Mouse (Mus musculus): ENCODE results near the gene Slc6a8.

The Slc6a8 gene

DNA sequence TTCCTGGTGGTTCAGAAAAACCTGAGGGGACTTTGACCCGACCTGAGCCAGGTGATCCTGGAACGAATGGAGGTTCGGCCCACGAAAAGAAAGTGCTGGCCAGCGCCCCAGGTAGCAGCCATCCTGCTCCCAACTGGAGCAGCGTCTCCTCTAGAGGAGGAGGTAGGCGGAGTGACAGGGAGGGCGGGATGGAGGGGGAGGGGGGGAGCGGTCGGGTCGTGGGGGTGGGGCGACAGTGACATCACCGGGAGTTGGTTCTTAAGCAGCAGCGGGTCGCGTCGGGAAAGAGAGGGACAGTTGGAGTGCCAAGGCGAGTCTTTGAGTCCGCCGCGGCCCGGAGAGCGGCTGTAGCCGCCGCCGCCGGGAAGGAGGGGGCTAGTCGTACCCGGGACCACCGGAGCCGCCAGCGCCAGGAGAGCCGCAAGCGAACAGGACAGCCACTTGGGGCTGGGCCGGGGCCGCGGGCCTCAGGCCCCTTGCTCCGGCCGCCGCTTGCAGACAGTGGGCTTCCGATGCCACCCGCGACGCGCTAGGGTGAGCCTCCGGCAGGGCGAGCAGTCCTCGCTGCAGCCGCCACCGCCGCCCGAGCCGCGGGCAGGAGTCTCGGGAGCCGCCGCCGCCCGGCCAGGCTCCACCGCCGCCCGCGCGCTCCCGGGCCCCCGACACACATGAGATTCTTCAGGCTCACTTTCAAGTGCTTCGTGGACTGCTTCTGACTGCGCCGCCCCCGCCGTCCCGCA is at the start of gene Slc6a8:
Gene Slc6a8 (plus strand): TSS at position 272 of the 740 bp plus-strand sequence.
- peak; percentile 27; the same call in 1 of the 2 replicates for ATAC-seq (ENCODE audit: insufficient number of reproducible peaks, low FRiP score, low TSS enrichment)

DNA sequence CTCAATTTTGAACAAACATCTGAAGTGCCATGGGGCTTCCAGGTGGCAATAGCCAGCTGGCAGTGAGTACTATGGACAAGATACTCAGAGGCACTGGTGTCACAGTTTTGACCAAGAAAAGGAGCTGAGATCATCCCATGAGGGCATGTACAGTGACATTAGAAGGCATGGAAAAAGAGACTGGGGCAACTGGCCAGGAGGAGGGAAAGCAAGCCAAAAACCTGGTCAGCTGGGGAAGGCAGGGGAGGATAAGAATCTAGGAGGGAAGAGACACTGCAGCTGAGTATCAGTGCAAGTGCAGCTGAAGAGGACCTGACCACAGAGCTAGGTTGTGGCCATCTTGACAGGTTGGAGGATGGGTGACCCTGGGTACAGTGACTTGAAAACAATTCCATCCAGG is 46.0 kb upstream of the Slc6a8 start:
- ATAC-seq (ENCODE audit: insufficient number of reproducible peaks, low FRiP score, low TSS enrichment) = no peak

DNA sequence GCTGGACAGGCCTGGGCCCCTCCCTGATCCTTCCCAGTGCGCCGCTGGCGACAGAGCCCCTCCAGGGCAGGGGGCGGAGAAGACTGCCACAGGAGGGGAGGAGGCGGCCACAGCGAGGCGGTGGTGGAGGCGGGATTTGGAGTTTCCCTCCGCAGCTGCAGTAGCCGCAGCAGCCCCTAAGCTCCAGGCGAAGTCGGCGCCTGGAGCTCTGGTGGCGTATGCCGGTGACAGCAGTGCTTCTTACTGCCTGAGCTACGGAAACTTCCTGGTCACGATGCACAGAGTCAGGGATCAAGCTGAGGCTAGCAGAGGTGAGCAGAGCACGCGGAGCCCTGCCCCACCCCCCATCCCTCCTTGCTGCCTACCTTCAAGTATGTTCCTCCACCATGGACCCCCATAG is 37.5 kb upstream of the Slc6a8 start:
- ATAC-seq (ENCODE audit: insufficient number of reproducible peaks, low FRiP score, low TSS enrichment) = no peak

DNA sequence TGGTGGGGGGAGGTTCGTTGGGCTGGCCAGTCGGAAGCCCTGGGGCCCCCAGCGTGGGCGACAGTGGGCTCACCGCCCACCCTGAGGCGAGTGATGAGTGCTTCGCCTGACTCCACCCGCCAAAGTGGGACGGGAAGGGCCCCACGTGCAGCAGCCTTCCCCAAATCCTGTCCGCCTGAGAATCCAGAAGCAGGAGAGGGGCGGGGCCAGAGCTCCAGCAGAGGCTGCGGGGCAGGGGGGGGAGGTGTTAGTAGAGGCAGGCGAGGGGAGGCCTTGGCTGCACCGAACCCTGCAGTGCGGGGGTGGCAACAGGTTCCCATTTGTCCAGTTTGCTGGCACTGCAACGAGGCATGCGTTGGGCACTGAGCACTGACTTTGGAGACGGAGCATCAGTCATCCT is 35.5 kb upstream of the Slc6a8 start:
- no peak for ATAC-seq (ENCODE audit: insufficient number of reproducible peaks, low FRiP score, low TSS enrichment)

DNA sequence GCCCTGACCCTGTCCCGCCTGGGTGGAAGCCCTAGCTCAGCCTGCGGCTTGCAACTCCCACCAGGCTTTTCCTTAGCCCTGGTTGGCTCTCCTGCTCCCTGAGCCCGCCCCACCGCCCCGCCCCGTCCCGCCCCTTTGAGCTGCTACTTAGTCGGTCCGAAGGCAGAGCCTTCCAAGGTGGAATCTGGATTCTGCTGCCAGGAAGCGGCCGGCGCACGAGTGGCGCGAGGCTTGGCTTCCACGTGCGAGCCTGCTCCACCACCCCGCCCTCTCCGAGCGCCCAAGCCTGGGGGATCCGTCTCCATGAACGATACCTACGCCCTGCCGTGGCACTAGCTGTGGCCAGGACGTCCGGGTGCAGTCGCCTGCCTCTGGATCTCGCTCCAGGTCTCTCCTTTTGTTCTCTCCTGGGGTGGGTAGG is 33.7 kb upstream of the Slc6a8 start, which contains the start of gene Dusp9:
Gene Dusp9 (plus strand): TSS at position 165 of the 421 bp plus-strand sequence.
- ATAC-seq (ENCODE audit: insufficient number of reproducible peaks, low FRiP score, low TSS enrichment) = no peak

DNA sequence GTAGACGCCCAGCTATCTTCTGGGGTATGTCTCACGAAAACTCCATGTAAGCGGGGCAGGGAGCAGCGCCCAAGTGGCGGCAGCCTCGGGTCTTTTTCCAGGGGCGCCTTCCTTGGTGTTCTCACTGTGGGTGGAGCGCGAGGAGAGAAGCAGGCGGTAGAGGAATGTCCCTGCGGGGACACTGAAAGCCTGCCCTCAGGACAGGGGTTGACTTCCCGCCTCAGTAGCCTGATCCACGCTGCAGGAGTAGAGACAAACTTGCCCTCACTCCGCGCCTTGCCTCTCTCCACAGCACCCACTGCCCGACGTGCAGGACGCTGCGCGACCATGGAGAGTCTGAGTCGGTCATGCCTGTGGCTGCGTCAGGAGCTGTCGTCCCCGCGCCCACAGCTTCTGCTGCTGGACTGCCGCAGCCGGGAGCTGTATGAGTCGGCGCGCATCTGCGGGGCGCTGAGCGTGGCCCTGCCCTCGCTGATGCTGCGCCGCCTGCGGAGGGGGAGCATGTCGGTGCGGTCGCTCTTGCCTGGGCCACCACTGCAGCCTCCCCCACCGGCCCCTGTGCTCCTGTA is 33.0 kb upstream of the Slc6a8 start:
- no peak for ATAC-seq (ENCODE audit: insufficient number of reproducible peaks, low FRiP score, low TSS enrichment)

DNA sequence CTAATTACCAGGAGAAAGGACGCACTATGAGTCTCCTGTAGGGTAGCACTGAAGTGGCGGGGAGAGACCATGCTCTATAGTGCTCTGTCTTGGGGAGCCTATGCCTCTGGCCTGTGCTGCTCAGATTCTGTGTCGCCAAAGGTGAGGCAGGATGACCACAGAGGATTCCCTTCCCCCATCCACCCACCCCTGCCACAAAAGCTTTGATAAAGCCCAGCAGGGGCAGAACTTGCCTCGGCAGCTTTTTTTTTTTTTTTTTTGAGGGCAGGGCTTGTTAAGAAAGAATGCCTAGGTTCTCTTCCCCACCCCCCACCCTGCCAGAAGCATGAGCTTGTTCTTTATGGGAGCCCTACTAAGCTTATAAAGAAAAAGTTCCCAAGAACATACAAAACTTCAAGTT is 27.8 kb upstream of the Slc6a8 start:
- no peak for ATAC-seq (ENCODE audit: insufficient number of reproducible peaks, low FRiP score, low TSS enrichment)

DNA sequence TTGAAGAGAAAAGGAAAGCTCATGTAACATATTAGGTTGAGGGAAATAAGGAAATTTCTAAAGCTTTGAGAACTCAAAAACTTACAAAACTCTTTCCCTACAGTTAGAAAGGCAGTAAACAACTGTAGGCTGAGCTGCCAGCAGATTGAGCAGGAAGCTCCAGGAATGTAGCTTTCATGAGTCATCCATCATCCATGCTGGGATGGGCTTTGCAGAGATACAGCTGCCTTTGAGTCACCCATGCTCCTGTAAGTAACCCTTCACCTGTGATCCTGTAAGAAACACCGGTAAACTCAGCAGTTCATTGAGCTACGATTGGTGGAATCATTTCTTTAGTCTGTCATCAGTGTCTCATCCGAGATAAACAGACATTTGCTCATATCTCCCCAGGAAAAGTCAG is 22.1 kb upstream of the Slc6a8 start:
- ATAC-seq (ENCODE audit: insufficient number of reproducible peaks, low FRiP score, low TSS enrichment) = no peak

DNA sequence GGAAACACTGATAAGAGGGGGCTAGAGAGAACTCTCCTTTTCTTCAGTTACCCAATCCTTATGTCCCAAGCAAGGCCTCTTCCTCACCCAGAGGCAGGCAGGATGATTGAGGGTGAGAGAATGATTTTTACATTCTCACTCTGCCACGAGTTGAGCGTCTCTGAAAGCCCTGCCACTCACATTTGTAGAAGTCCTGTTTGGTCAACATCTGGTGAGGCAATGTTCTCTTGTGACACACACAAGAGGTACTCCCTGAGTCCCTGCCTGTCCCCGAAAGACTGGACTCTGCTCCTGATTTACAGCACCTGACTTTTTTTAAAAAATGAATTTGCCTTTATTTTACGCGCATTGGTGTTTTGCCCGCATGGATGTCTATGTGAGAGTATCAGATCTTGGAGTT is 19.6 kb upstream of the Slc6a8 start:
- no peak for ATAC-seq (ENCODE audit: insufficient number of reproducible peaks, low FRiP score, low TSS enrichment)

DNA sequence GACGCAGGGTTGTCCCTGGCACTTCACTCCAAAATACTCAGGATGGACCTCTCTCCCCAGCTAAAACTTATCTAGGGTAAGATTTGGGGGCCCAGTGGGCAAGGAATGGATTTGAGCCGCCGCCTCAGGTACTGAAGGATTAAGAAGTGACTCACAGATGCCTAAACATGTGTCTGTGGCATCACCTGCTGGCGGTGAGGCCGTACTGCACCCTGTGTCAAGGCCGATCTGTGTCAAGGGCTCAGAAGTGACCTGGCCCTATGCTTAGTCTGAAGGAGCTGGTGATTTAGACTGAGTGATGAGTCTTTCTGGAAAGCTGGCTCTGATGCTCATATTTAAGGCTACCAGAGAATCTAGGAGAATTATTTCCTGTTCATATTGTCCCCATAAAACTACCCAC is 18.8 kb upstream of the Slc6a8 start:
- peak; percentile 61; the same call in 1 of the 2 replicates for ATAC-seq (ENCODE audit: insufficient number of reproducible peaks, low FRiP score, low TSS enrichment)

DNA sequence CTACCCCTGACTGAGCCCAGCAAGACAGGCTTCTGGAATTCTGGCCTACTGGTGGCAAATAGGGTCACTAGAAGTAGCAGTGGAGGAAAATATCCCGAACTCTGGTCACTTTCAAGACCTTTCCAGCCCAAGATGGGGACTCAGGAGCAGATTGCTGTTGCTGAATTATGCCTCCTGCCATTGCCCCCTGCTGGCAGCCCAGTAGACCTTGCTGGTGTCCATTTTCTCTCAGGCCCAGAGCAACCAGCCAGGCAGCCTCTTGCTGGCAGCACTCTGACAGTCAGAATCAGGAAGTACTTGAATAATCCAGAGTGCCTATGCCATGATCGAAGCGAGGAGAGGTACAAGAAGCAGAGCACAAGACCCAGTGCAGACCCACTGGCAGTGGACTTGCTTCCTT is 17.4 kb upstream of the Slc6a8 start:
- ATAC-seq (ENCODE audit: insufficient number of reproducible peaks, low FRiP score, low TSS enrichment) = no peak

DNA sequence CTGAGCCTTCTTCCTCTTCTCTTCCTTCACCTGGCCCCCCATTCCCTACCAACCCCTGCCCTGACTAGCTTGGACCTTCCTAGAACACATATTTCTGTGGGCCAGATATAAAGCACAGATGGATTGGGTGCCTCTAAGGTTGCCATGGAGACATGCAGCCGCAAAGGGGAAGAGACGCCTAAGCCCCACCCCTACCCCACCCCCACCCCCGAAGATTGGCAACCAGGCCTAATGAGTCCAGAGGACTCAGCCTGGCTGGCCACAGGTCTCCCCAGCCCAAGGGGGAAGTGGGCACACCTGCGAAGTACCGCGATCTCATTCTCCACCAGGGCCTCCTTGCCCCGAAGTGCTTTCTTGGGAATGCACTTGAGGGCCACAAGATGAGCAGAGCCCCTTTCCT is 14.6 kb upstream of the Slc6a8 start:
- no peak for ATAC-seq (ENCODE audit: insufficient number of reproducible peaks, low FRiP score, low TSS enrichment)

DNA sequence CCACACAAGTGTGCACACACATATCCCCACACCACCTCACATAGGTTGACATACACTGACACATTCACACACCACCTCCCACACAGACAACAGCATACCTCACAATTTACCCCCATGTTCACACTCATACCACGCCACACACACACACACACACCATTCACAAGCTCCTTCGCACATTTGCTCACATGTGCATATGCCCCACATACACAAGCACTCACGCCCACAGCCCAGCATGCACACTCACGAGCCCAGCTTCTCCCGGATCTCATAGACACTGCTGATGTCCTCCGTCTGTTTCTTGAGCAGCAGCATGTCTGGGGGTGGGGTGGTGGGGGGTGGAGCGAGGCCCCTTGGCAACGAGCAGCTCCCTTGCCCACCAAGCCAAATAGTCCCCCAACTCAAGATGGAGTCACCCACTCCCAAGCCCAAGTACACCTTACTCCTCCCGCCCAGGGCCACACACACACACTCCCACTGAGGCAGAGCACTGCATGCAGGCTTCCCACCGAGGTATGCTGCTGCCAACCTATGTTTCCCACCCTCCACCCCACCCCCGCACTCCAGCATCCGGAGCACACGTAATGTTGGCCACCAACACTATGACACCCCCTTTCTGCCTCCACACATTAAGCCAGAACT is 13.9 kb upstream of the Slc6a8 start:
- ATAC-seq (ENCODE audit: insufficient number of reproducible peaks, low FRiP score, low TSS enrichment) = no peak

DNA sequence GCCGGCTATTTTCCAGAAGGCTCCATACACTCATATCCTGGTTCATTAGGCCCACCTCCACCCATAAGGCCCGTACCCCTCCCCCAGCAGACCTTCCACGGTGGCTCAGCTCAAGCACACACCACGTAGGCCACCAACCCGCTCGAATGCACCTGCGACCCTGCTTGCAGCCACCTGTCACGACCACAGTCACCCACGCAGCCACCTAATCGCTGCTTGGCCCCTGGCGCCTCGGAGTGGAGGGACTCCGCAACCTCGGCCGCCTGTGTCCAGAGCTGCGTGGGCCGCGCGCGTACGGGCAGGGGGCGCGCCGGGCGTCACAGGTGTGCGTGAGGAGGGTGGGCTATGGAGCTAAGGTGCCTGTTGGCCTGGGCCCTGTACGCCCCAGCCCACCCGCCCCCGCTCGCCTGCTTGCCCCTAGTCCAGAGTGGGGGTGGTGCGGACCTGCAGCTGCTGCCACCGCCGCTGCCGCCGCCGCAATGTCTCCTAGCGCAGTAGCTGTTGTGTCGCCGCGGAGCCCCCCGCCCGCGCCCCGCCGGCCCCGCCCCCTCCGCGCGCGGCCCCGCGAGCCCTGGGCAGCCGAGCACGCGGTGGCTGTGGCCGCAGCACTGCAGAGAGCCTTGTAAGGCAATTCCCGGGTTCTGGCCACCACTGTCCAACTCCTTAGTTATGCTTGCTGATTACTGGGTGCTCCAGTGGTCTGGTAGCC is 13.2 kb upstream of the Slc6a8 start, which contains the start of gene Pnck:
Gene Pnck (minus strand): TSS at position 543 of the 709 bp plus-strand sequence.
- 0 out of 2 replicates have a peak, but pooled peaks have one; percentile 20 for ATAC-seq (ENCODE audit: insufficient number of reproducible peaks, low FRiP score, low TSS enrichment)

DNA sequence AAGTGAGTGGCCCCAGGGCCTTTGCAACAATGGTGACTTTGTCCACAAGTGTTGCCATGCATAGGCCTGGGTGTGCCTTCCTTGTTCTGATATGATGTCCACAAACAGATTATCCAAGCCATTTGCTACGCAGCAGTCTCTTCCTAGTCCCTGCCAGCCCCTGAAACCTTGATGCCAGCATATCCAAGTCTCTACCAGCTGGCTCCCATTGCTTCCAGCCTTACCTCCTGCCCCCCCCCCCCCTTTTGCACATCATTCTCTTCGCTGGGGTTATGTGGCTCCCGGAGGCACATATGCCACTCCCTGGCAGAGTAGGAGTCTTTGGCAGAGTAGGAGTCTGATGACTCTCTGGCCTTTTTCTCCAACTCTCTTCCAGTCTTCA is 12.7 kb upstream of the Slc6a8 start:
- peak; percentile 45; the same call in 1 of the 2 replicates for ATAC-seq (ENCODE audit: insufficient number of reproducible peaks, low FRiP score, low TSS enrichment)

DNA sequence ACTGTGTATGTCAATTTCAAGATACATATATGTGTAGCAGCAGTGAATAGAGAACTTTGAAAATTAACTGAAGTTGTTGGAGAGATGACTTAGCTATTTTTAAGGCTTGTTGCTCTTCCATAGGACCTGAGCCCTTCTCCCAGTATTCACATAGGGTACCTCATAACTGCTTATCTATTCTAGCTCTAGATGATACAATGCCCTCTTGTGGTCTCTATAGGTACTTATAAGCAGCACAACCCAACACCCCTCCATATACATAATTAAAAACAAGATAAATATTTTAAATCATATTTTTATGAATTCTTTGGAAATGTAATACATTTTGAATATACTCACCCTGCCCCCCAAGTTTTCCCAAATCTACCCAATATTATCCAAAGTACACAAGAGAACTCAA is 9.8 kb upstream of the Slc6a8 start:
- ATAC-seq (ENCODE audit: insufficient number of reproducible peaks, low FRiP score, low TSS enrichment) = no peak

DNA sequence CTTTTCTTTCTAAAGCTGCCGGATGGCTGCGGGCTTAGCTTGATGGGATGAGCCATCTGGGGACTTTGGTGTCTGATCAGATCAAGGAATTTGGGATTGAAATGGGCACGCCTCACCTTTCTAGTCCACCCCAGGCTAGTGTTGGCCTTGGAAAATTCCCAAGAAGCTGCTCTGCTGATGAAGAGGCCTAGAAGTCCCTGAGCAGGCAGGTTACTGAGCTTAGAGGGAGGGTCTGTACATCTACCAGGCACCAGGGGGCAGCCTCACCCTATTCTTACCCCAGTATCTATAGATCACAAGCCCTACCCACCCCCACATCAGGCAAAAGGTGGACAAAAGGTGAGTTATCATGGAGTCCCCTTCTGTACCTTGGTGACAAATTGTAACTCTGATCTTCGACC is 919 bp upstream of the Slc6a8 start:
- ATAC-seq (ENCODE audit: insufficient number of reproducible peaks, low FRiP score, low TSS enrichment) = peak; percentile 67

DNA sequence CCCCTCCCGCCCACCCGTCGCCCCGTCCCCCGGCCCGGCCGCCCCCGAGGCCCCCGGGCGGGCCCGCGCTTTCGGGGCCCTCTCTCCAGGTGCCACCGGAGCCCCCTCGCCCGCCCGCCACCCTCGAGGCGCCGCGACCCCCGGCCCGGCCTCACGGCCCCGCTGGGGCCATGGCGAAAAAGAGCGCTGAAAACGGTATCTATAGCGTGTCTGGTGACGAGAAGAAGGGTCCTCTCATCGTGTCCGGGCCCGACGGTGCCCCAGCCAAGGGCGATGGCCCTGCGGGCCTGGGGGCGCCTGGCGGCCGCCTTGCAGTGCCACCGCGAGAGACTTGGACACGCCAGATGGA is 643 bp downstream of the Slc6a8 start:
- ATAC-seq (ENCODE audit: insufficient number of reproducible peaks, low FRiP score, low TSS enrichment) = no peak

DNA sequence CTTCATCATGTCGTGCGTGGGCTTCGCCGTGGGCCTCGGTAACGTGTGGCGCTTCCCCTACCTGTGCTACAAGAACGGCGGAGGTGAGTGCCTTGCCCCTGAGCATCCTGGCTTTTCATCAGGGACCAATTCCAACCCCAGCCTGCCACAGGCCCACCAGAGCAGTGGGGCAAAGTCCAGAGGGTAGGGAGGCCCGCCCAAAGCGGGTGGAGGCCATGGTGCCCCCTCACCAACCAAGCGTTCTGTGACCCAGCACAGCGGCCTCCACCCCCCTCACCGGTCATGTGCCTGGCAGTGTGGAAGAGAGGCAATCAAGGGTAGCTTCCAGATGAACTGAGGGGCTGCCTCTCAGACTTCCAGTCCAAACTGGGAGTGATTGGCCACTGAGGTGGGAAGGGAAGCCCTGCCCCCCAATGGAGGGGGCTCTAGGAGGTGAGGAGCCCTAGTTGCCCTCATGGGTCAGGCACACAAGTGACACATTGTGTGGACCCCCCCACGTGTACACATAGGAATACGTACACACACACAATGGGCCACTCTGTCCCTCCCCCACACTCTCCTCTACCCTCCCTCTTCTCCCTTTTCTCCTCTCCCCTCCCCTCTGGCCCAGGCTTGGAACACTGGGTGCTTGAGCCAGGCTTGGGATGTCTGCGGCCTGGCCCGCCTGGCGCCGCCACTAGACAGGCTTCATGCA is 1.2 kb downstream of the Slc6a8 start:
- 0 out of 2 replicates have a peak, but pooled peaks have one; percentile 13 for ATAC-seq (ENCODE audit: insufficient number of reproducible peaks, low FRiP score, low TSS enrichment)

DNA sequence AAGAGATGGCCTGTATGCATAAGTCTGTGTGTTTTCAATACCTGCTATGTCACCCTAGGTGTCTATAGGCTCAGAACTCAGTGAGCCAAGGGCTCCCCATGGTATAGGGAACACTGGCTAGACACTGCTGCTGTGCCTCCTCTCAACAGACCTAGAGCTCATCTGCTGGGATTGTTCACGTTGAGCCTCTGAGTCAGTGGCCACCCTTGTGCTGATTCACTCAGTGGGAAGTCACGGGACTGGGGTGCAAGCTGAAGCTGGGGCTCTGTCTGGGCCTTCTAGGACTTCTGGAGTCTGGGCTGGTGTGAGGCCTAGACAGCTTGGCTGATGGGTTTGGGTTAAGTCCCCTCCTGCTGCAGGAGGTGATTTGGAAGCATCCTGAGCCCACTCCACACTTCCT is 2.3 kb downstream of the Slc6a8 start:
- no peak for ATAC-seq (ENCODE audit: insufficient number of reproducible peaks, low FRiP score, low TSS enrichment)

Data from cerebellum, adult (tissue).